Mouse (Mus musculus) spleen, postnatal 0 days (tissue): ENCODE data around the gene Vmn2r99. TPM values are rescaled to one million over a fixed set of nuclear protein-coding genes. Genes with fewer than 3 reads are reported as not detected.

Experiments
- polyA plus RNA-seq: library from polyadenylated mRNA; unstranded; fragments of >200 nt; fragmentation: Nextera tagmentation; extraction: Ambion mirVana; gene quantifications from 2 replicates; pipeline ENCODE4 v1.2.1, GENCODE M21; 2015

Gene Vmn2r99
- polyA plus RNA-seq: not detected in 2 replicates

GRCm38 (mm10) chr17:19361649-19362048, at the start of gene Vmn2r99:
Gene Vmn2r99, plus strand, starts transcription at chr17:19361949.

Other genes starting within 250 kb of the Vmn2r99 start
- not detected in 2 replicates for gene Vmn2r100, start 142.8 kb downstream of the Vmn2r99 start, polyA plus RNA-seq
- not detected in 2 replicates for gene Vmn2r101, start 215.3 kb downstream of the Vmn2r99 start, polyA plus RNA-seq